Mouse (Mus musculus): Measurements from ENCODE around the gene Plscr2.

Gene Plscr2

GRCm38 (mm10) chr9:92275486-92276207 is at the start of gene Plscr2:
TSS of gene Plscr2 (plus strand) at chr9:92275602.
- peak; percentile 97 for DNase-seq

GRCm38 (mm10) chr9:92226127-92226655 is 49.2 kb upstream of the Plscr2 start:
- peak; percentile 55 for DNase-seq

- no peak for DNase-seq
These were observed 48.6 kb upstream of the Plscr2 start for GRCm38 (mm10) chr9:92226795-92227194.

- DNase-seq = peak; percentile 62
These were observed 46.3 kb upstream of the Plscr2 start for GRCm38 (mm10) chr9:92228867-92229832.

- DNase-seq = peak; percentile 69
These were observed 45.6 kb upstream of the Plscr2 start for GRCm38 (mm10) chr9:92229833-92230205.

- DNase-seq = no peak
These were observed 40.4 kb upstream of the Plscr2 start for GRCm38 (mm10) chr9:92234901-92235458.

GRCm38 (mm10) chr9:92248773-92249446 is 26.5 kb upstream of the Plscr2 start:
- no peak for DNase-seq

- DNase-seq = no peak
These were observed 26.0 kb upstream of the Plscr2 start, which contains the start of gene Plscr1 for GRCm38 (mm10) chr9:92249447-92249852. TSS of gene Plscr1 (plus strand) at chr9:92249750.

- DNase-seq = peak; percentile 99
These were observed 25.2 kb upstream of the Plscr2 start for GRCm38 (mm10) chr9:92249987-92250772.

GRCm38 (mm10) chr9:92252718-92253117 is 22.7 kb upstream of the Plscr2 start:
- DNase-seq = no peak

- no peak for DNase-seq
These were observed 21.6 kb upstream of the Plscr2 start for GRCm38 (mm10) chr9:92253585-92254321.

GRCm38 (mm10) chr9:92260481-92261159 is 14.8 kb upstream of the Plscr2 start:
- no peak for DNase-seq

GRCm38 (mm10) chr9:92265719-92266118 is 9.7 kb upstream of the Plscr2 start:
- DNase-seq = peak; percentile 72

GRCm38 (mm10) chr9:92266558-92267171 is 8.7 kb upstream of the Plscr2 start:
- DNase-seq = peak; percentile 82

- no peak for DNase-seq
These were observed 7.7 kb upstream of the Plscr2 start for GRCm38 (mm10) chr9:92267732-92268131.

GRCm38 (mm10) chr9:92269829-92270404 is 5.5 kb upstream of the Plscr2 start:
- peak; percentile 70 for DNase-seq

- DNase-seq = peak; percentile 96
These were observed 4.5 kb upstream of the Plscr2 start for GRCm38 (mm10) chr9:92270927-92271326.

GRCm38 (mm10) chr9:92272650-92273049 is 2.8 kb upstream of the Plscr2 start:
- peak; percentile 61 for DNase-seq

- DNase-seq = no peak
These were observed 2.1 kb upstream of the Plscr2 start for GRCm38 (mm10) chr9:92273271-92273670.

Data from heart, adult 11 months (tissue).